In genomic region chr12:110485585-110486331, GRCm38 (mm10) we compare ENCODE assay signal across 8 mouse cellular contexts. TPM values are rescaled to one million over a fixed set of nuclear protein-coding genes. Genes with fewer than 3 reads are reported as not detected.
A peak's percentile ranks its signal among the peaks of the same experiment; 100 is the strongest.
DNase-seq lines count a peak whose midpoint lies in the region; ATAC-seq lines count a peak whose summit lies in the region.

No protein-coding gene starts in this region.

- H3K36me3 ChIP-seq in hindbrain, embryonic 11.5 days (ENCODE audit: control insufficient read depth, insufficient read depth, low read length), result 0 out of 2 replicates have a peak, but pooled peaks cover 3% of the 10 kb centered on the region

- peak overlapping the region; percentile 88 for H3K9ac ChIP-seq in hindbrain, embryonic 11.5 days (ENCODE audit: low read depth, low read length)

- no peaks in the 10 kb centered on the region for H3K27me3 ChIP-seq in hindbrain, embryonic 11.5 days (ENCODE audit: control insufficient read depth, insufficient read depth, low read length)

- peaks cover 10% of the 10 kb centered on the region; the same call in 1 of the 2 replicates for H3K4me1 ChIP-seq in hindbrain, embryonic 11.5 days (replicated peaks; ENCODE audit: control insufficient read depth, insufficient read depth, low read length)

- ATAC-seq in hindbrain, embryonic 11.5 days (ENCODE audit: low FRiP score), result peak; percentile 86

- H3K4me3 ChIP-seq in hindbrain, embryonic 11.5 days (ENCODE audit: low read depth, low read length), result peak overlapping the region; percentile 75

- no peaks in the 10 kb centered on the region for H3K9me3 ChIP-seq in hindbrain, embryonic 11.5 days (ENCODE audit: control insufficient read depth, low read length)

- DNase-seq in MN1 (ENCODE audit: low spot score), result peak; percentile 88
- DNase-seq in cerebellum, adult 9-11 months, result peak; percentile 78
- peak; percentile 81 to 84 for DNase-seq in frontal cortex, adult 2 months (ENCODE audit: extremely low spot score in 1 of 2, low spot score in 1 of 2)
- peak; percentile 83 for DNase-seq in hindbrain, embryonic 11.5 days (ENCODE audit: low spot score)
- peak; percentile 68 to 75 for DNase-seq in layer of hippocampus, postnatal 10 days (ENCODE audit: low spot score in 2 of 2)
- peak; percentile 93 for DNase-seq in lung, postnatal 10 days
- DNase-seq in ovary, postnatal 36 days (ENCODE audit: low spot score), result peak; percentile 74
- DNase-seq in thymus, postnatal 25 days, result peak; percentile 88

- H3K27ac ChIP-seq in hindbrain, embryonic 11.5 days (ENCODE audit: low read depth, low read length), result peak overlapping the region; percentile 98

- WGBS in hindbrain, embryonic 11.5 days, result under 1% methylated on average over 27 of the region's 27 CpGs

- peak overlapping the region; percentile 81 for H3K4me2 ChIP-seq in hindbrain, embryonic 11.5 days (replicated peaks; ENCODE audit: low read depth, low read length)

RNA-seq across cellular contexts. Expression of gene Ppp2r5c, which starts 38.8 kb away (rescaled TPM):
- polyA plus RNA-seq in frontal cortex, adult 2 months (2012; rRNA removed), result 170 and 188 TPM in 2 replicates
- 162 and 172 TPM in 2 replicates for polyA plus RNA-seq in hindbrain, embryonic 11.5 days (2014; fragmentation: Nextera tagmentation; extraction: Ambion mirVana)
- 100 to 1,000 TPM; 247 to 251 TPM for total RNA-seq in layer of hippocampus, postnatal 10 days (2021)

Comparison
In these comparisons a context has a peak if more than half of its experiments do, and no peak if none do; other contexts are left out.
1. Peak in every context shown above with its lines: DNase-seq, ATAC-seq, H3K4me3 ChIP-seq and H3K27ac ChIP-seq.